ENCODE assay signal across 8 mouse cellular contexts in genomic region chr4:151108028-151108771, GRCm38 (mm10). TPM values are rescaled to one million over a fixed set of nuclear protein-coding genes. Genes with fewer than 3 reads are reported as not detected.
DNase-seq lines count a peak whose midpoint lies in the region; ATAC-seq lines count a peak whose summit lies in the region.

No protein-coding gene starts in this region.

- H3K9ac ChIP-seq in hindbrain, embryonic 13.5 days, result peak overlapping the region; percentile 95

- H3K4me3 ChIP-seq in hindbrain, embryonic 13.5 days, result peak overlapping the region; percentile 88

- peak overlapping the region; percentile 98 for H3K27ac ChIP-seq in hindbrain, embryonic 13.5 days

- peaks cover 40% of the 10 kb centered on the region for H3K4me1 ChIP-seq in hindbrain, embryonic 13.5 days (replicated peaks)

- H3K9me3 ChIP-seq in hindbrain, embryonic 13.5 days, result no peaks in the 10 kb centered on the region

- WGBS in hindbrain, embryonic 13.5 days, result under 1% methylated on average over 84 of the region's 101 CpGs

- H3K4me2 ChIP-seq in hindbrain, embryonic 13.5 days, result peak overlapping the region; percentile 82

- H3K36me3 ChIP-seq in hindbrain, embryonic 13.5 days, result no peaks in the 10 kb centered on the region

- peak; percentile 98 for ATAC-seq in hindbrain, embryonic 13.5 days (ENCODE audit: low FRiP score)

- DNase-seq in T-cell, adult 2 months (ENCODE audit: low spot score), result peak; percentile 34
- peak; percentile 96 to 97 for DNase-seq in cerebellum, postnatal 14 days
- peak; percentile 83 to 89 for DNase-seq in frontal cortex, postnatal 36 days (ENCODE audit: low spot score in 2 of 2)
- DNase-seq in layer of hippocampus, postnatal 36 days, result peak; percentile 88
- DNase-seq in lung, postnatal 10 days, result peak; percentile 90
- DNase-seq in retina, adult 2 months (ENCODE audit: low read depth, low spot score), result peak; percentile 87
- DNase-seq in thymus, postnatal 10 days (ENCODE audit: low spot score in 2 of 2), result peak; percentile 19 to 48

- H3K27me3 ChIP-seq in hindbrain, embryonic 13.5 days, result no peaks in the 10 kb centered on the region; the same call in 1 of the 2 replicates

RNA-seq across cellular contexts. Expression of gene Gm13090, which starts 18.8 kb away (rescaled TPM):
- not detected in 2 replicates for polyA plus RNA-seq in hindbrain, embryonic 13.5 days (2015; fragmentation: Nextera tagmentation; extraction: Ambion mirVana)
- total RNA-seq in layer of hippocampus, postnatal 36 days (2021), result not detected

RNA-seq across cellular contexts. Expression of gene Vamp3, which starts 50.4 kb away (rescaled TPM):
- 59.9 and 61.5 TPM in 2 replicates for polyA plus RNA-seq in hindbrain, embryonic 13.5 days (2015; fragmentation: Nextera tagmentation; extraction: Ambion mirVana)
- 10 to 100 TPM; 33.6 to 34.5 TPM for total RNA-seq in layer of hippocampus, postnatal 36 days (2021)

Comparison
In these comparisons a context has a peak if more than half of its experiments do, and no peak if none do; other contexts are left out.
1. Peak in every context shown above with its lines: DNase-seq, ATAC-seq, H3K4me3 ChIP-seq and H3K27ac ChIP-seq.
2. DNase-seq: peak in every context shown above with its lines; median percentile 96 in cerebellum, postnatal 14 days; 90 in lung, postnatal 10 days; 88 in layer of hippocampus, postnatal 36 days; 87 in retina, adult 2 months; 86 in frontal cortex, postnatal 36 days; 34 in T-cell, adult 2 months; 34 in thymus, postnatal 10 days.